Mouse (Mus musculus) spleen, postnatal 36 days (tissue): ENCODE results near the gene Olfr1030.
"Not testable (repeated sequence)": the region's sequence is repeated elsewhere in the genome, so short reads cannot be mapped to it uniquely, and the experiment has no call there.

ENCODE experiments used
- DNase-seq, 2 experiments: peaks; one replicate each; pipeline ENCODE4 v3.0.0; 2022; ENCODE audit warnings: low spot score in 2 of 2, mixed read lengths in 1 of 2

The Olfr1030 gene

DNA sequence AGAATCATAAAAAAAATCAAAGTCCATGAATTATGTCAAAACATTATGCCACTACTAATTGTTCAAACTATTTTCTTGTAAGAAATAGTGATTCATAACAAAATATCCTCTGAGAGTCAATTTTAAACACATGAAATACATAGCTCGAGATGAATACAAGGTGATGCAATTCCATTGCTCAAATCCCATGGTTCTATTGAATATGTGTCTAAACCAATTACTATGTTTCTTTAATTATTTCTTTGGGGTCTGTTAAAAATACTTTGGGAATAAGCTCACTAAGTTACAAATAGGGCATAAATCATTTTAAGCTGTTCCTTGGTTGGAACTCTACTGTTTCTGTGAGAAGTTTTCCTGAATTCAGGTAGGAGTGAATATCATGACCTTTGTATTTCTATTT lies at the start of gene Olfr1030:
Olfr1030 (plus strand) TSS at position 301 of the 400 bp plus-strand sequence.
- DNase-seq, result no peak

DNA sequence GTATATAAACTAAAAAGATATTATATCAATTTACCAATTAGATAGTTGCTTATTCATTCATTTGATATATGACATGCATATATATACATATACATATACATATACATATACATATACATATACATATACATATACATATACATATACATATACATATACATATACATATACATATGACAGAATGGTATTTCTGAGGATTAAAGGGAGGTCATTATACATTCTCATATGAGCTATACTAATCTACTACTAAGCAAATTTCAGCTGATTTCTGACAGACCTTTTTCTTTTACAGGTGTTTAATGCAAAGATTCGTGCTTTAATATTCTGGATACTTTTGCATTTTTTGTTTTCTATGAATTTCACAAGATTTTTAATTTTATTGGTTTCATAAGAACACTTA lies 28.9 kb upstream of the Olfr1030 start, which contains the start of gene Olfr1028:
Olfr1028 (plus strand) TSS at position 301 of the 400 bp plus-strand sequence.
- no peak for DNase-seq

DNA sequence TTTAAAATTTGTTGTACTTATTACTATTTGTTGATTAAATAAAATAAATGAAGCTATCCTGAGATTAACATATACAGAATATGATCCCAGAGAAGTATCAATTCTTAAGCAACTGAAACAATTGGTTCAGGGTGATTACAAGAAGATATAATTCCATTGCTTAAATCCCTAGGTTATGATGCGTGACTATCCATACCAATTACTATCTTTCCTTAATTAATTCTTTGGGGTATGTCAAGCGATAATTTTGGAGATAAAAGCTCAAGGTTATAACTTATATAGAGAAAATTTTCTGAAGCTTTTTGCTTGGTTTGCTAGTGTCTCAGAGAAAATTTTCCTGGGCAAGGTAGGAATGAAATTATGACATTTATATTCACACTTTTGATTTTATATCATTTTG lies 5.5 kb upstream of the Olfr1030 start, which contains the start of gene Olfr1029:
Olfr1029 (plus strand) TSS at position 301 of the 400 bp plus-strand sequence.
- DNase-seq, result no peak

DNA sequence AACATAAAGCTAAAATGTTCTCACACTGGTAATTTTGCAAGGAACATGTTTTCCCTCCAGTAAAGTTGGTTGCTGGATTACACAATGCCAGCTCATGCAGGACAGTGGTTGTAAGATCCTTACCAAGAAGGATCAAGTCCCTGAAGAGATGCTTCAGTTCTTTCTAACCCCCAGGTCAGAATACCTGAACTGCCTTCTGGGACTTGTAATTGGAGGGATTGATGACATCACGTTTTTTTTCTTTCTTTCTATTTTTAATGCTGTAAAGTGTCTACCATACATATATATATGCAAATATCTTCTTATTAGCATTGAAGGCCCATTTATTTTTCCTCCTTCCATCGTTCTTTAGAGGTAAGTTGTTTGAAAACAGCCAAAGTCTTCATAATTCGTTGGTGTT lies 10.9 kb downstream of the Olfr1030 start, which contains the start of gene Olfr1031:
Olfr1031 (plus strand) TSS at position 301 of the 400 bp plus-strand sequence.
- no peak for DNase-seq

DNA sequence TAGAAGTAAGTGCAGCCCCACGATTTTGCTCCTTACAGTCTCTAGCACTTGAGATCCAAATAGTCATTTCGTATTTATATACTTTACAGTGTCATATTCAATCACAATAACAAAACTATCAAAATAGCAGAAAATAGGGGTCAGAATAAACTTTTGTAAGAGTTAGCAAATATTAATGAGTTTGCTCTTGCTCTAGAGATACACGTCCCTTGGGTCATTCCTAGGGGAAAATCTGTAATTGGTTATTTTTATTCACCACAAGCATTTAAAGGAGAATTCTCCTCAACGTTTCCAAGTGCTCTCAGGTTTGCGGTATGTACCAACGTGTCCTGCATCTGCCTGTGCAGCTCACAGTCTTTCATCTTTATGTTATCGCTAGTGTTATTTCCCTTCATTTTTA lies 26.2 kb downstream of the Olfr1030 start, which contains the start of gene Olfr1032:
Olfr1032 (plus strand) TSS at position 301 of the 400 bp plus-strand sequence.
- no peak for DNase-seq

DNA sequence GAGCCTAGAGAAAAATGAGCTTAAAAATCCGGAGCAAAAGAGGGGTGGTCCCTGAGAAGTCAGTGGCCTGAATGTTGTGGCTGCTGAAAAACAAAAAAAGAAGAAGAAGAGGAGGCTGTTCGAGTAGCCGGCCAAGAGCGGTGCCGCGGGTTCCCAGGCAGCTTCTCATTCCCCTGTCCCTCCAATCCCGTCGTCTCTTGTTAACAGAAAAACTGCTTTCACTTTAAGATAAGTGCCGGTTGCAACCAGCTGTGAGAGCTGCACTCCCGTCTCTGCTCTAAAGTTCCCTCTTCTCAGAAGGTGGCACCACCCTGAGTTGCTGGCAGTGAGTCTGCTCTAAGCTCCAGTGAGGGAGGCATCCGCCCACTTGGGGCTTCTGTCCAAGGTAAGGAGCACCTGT lies 41.3 kb downstream of the Olfr1030 start, which contains the start of gene Olfr1033:
Olfr1033 (plus strand) TSS at position 228 of the 400 bp plus-strand sequence.
- not testable (repeated sequence) for DNase-seq

DNA sequence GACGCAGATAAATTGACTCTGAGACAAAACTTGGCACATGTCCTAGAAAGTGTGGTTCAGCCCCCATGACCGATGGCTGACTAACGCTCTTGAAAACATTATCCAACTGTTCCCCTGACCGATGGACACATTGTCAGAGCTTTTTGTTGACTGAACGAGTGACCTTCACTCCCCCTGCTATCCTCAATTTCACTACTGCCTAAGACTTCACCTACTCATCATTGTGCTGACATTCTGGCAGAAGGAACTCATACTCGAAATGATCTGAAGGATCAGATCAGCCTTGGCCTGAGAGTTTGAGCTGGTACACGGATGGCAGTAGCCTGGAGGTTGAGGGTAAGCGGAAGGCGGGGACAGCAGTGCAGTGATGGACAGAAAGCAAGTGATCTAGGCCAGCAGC lies 42.4 kb downstream of the Olfr1030 start:
- not testable (repeated sequence) for DNase-seq
